Mouse (Mus musculus) intestine, embryonic 15.5 days (tissue): ENCODE data around the gene Evi2. TPM values are rescaled to one million over a fixed set of nuclear protein-coding genes. Genes with fewer than 3 reads are reported as not detected.

Experiments
- ATAC-seq: fragments of 200-750 bp; cut with Nextera tagmentation; 2 replicates; pipeline ENCODE4 v1.8.0; 2017; ENCODE audit warnings: moderate TSS enrichment, moderate library complexity
- H3K27ac ChIP-seq: fragments of 300-500 bp; sonication (generic); 2 replicates; pipeline ENCODE4 v1.5.1; 2015; ENCODE audit warnings: mild to moderate bottlenecking, inconsistent platforms
- H3K27me3 ChIP-seq: fragments of 300-500 bp; sonication (generic); replicated peaks from 2 replicates; pipeline ENCODE4 v1.6.1; 2015; ENCODE audit warnings: inconsistent platforms
- H3K36me3 ChIP-seq: fragments of 300-500 bp; sonication (generic); 2 replicates; pipeline ENCODE4 v1.6.1; 2015; ENCODE audit warnings: inconsistent platforms
- H3K4me1 ChIP-seq: fragments of 300-500 bp; sonication (generic); replicated peaks from 2 replicates; pipeline ENCODE4 v1.6.1; 2015; ENCODE audit warnings: inconsistent platforms
- H3K4me2 ChIP-seq: fragments of 300-500 bp; sonication (generic); replicated peaks from 2 replicates; pipeline ENCODE4 v1.6.1; 2015; ENCODE audit warnings: mild to moderate bottlenecking, inconsistent platforms
- H3K4me3 ChIP-seq: fragments of 300-500 bp; sonication (generic); replicated peaks from 2 replicates; pipeline ENCODE4 v1.5.1; 2015; ENCODE audit warnings: inconsistent platforms
- H3K9ac ChIP-seq: fragments of 300-500 bp; sonication (generic); 2 replicates; pipeline ENCODE4 v1.6.1; 2015; ENCODE audit warnings: inconsistent platforms
- H3K9me3 ChIP-seq: fragments of 300-500 bp; sonication (generic); 2 replicates; pipeline ENCODE4 v1.6.1; 2016; ENCODE audit warnings: inconsistent platforms
- WGBS: fragments of 180-500 bp; shearing (Covaris S2); methylation state at CpG from one replicate; pipeline ENCODE4 v1.1.7; 2015; 5-methylcytosine and 5-hydroxymethylcytosine counted together
- polyA plus RNA-seq: library from polyadenylated mRNA; unstranded; fragments of >200 nt; fragmentation: Nextera tagmentation; extraction: Ambion mirVana; gene quantifications from 2 replicates; pipeline ENCODE4 v1.2.1, GENCODE M21; 2015

Gene Evi2
- 0.40 and 0.51 TPM in 2 replicates for polyA plus RNA-seq

DNA sequence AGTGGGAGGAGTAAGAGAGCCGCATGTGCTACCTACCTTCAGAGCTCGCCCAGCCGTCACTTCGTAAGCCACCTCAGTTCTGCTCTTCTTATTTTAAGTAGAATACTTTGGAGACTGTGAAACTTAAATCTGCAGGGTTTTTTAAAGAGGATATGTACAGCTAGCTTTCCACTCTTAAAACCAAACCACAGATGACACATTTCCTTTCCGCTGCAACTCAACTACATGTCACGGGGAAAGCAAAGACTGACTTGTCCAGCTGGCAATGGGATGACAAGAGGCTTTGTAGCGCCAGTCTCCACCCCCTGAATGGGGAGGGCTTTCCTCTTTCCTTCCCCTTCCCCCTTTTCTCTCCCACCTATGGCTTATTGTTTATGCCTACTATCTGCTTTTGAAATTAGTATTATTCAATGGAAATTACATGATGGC is at the start of gene Evi2, which contains the start of gene Evi2a:
Gene Evi2 (minus strand): TSS at position 257 of the 429 bp plus-strand sequence.
Gene Evi2a (minus strand): TSS at position 277 of the 429 bp plus-strand sequence.
- ATAC-seq = no peak

DNA sequence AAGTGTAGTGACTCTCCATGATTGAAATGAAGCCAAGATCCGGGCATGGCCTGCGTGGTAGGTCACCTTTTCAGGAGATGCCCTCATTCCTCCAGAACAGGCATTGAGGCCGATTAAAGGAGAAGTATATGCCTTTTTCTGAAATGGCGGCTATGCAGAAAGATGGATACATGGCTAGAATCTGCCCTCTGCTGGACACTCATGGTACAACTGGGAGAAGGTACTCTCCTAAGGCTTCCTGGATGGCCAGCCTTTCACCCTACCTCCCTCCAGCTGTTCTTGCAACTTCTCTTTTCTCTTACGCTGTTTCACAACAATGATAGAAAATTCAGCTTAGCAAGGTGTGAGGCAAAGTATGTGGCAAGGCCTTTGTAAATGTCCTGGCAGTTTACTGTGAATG is 47.4 kb upstream of the Evi2 start:
- Histone ChIP-seq H3K4me2 (no peak overlapping the region), H3K4me3 (no peak overlapping the region), H3K27me3 (no peaks in the 10 kb centered on the region), H3K9ac (no peak overlapping the region), H3K9me3 (no peaks in the 10 kb centered on the region), H3K27ac (no peak overlapping the region), H3K4me1 (no peaks in the 10 kb centered on the region), H3K36me3 (peaks cover 4% of the 10 kb centered on the region)
- ATAC-seq = peak; percentile 55; the same call in 1 of the 2 replicates
- 62% methylated on average over 5 of the region's 5 CpGs for WGBS

More for the DNA sequence above, at the start of gene Evi2, which contains the start of gene Evi2a:
- Histone ChIP-seq H3K4me3 (no peak within 1 kb of the TSS), H3K9me3 (no peaks in the 10 kb centered on the region), H3K4me1 (0 out of 2 replicates have a peak, but pooled peaks cover 4% of the 10 kb centered on the region), H3K36me3 (no peaks in the 10 kb centered on the region), H3K4me2 (no peak within 1 kb of the TSS), H3K9ac (no peak within 1 kb of the TSS), H3K27ac (no peak within 1 kb of the TSS), H3K27me3 (no peaks in the 10 kb centered on the region)
- WGBS = 88% methylated on average over 7 of the region's 7 CpGs

GRCm38 (mm10) chr11:79575383-79576073 is 45.1 kb upstream of the Evi2 start:
- no peak for ATAC-seq
- H3K9me3 ChIP-seq = no peaks in the 10 kb centered on the region
- no peaks in the 10 kb centered on the region for H3K4me1 ChIP-seq
- H3K27ac ChIP-seq = no peak overlapping the region
- peaks cover 4% of the 10 kb centered on the region for H3K36me3 ChIP-seq
- 89% methylated on average over 14 of the region's 14 CpGs for WGBS
- no peak overlapping the region for H3K4me3 ChIP-seq
- no peak overlapping the region for H3K4me2 ChIP-seq
- H3K9ac ChIP-seq = no peak overlapping the region
- H3K27me3 ChIP-seq = no peaks in the 10 kb centered on the region

DNA sequence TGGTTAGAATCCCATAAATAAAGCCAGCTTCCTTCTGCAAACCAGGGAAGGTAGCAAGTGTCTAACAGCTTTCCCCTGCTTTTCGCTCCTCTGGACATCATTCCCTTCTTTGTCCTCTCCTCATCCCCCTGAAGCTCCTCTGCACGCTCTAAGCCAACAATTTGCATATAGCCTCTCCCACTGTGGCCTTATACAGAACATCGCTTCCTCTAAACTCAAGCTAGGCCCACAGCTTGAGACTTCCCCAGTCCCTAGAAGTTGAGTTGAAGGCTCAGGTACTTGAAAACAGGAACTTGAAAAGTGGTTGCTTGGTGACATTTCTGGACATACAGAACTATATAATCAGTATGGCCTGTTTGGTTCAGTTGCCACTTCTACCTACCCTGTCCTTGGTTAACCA is 43.4 kb upstream of the Evi2 start:
- Histone ChIP-seq H3K27ac (no peak overlapping the region), H3K27me3 (no peaks in the 10 kb centered on the region), H3K9ac (no peak overlapping the region), H3K4me2 (no peak overlapping the region), H3K9me3 (no peaks in the 10 kb centered on the region), H3K4me1 (no peaks in the 10 kb centered on the region), H3K4me3 (no peak overlapping the region), H3K36me3 (peaks cover 8% of the 10 kb centered on the region)
- no peak for ATAC-seq
- 89% methylated on average over 3 of the region's 3 CpGs for WGBS

GRCm38 (mm10) chr11:79570319-79570718 is 39.9 kb upstream of the Evi2 start:
- Histone ChIP-seq H3K4me2 (no peak overlapping the region), H3K9me3 (no peaks in the 10 kb centered on the region), H3K27ac (no peak overlapping the region), H3K36me3 (0 out of 2 replicates have a peak, but pooled peaks cover 8% of the 10 kb centered on the region), H3K4me3 (no peak overlapping the region), H3K4me1 (no peaks in the 10 kb centered on the region), H3K9ac (no peak overlapping the region), H3K27me3 (no peaks in the 10 kb centered on the region)
- no peak for ATAC-seq
- 94% methylated on average over 2 of the region's 2 CpGs for WGBS

DNA sequence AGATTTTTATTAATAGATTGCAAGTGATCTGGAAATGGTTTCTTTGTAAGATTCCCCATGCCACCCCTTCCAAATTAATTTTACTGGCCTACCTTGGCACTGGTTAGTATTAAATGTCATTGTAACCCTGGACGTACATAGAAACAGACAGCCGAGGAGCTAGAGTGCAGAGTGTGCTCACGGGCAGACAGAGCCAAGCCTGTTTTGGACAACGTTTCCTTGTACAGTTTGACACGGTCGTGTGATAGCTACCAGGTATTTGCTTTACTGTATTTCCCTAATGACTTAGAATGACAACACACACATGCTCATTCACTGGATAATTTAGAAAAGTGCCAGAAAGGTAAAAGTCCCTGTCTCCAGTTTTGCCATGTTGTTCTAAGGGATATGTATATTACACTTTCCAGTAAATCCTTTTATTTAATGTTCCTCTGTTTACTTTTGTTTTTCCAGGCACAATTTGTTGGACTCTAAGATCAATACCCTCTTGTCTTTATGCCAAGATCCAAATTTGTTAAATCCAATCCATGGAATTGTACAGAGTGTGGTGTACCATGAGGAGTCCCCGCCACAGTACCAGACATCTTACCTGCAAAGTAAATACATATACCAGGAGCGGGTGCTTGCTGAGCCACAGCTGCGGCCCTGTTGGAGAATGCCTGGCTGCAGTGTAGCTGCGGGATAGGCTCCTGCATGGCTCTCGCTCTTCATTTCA is 38.0 kb upstream of the Evi2 start:
- ATAC-seq = no peak
- Histone ChIP-seq H3K36me3 (0 out of 2 replicates have a peak, but pooled peaks cover 8% of the 10 kb centered on the region), H3K27ac (no peak overlapping the region), H3K27me3 (no peaks in the 10 kb centered on the region), H3K4me3 (no peak overlapping the region), H3K4me1 (no peaks in the 10 kb centered on the region), H3K4me2 (no peak overlapping the region), H3K9me3 (no peaks in the 10 kb centered on the region), H3K9ac (no peak overlapping the region)
- WGBS = 72% methylated on average over 11 of the region's 11 CpGs

DNA sequence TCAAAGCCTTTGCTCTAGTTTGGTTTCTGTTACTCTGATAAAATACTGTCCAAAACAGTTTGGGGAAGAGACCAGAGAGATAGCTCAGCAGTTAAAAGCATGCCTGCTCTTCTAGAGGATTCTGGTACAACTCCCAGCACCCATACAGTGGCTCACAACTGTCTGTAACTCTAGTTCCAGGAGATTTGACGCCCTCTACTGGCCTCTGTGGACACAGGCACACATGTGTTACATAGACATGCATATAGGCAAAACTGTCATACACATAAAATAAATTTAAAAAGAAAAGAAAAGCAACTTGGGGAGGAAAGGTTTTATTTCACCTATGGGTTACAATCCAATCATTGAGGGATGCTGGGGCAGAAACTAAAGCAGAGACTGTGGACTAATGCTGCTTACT is 36.6 kb upstream of the Evi2 start:
- Histone ChIP-seq H3K36me3 (0 out of 2 replicates have a peak, but pooled peaks cover 11% of the 10 kb centered on the region), H3K27me3 (no peaks in the 10 kb centered on the region), H3K9ac (no peak overlapping the region), H3K27ac (no peak overlapping the region), H3K4me3 (no peak overlapping the region), H3K9me3 (no peaks in the 10 kb centered on the region), H3K4me1 (no peaks in the 10 kb centered on the region), H3K4me2 (no peak overlapping the region)
- ATAC-seq = no peak
- WGBS = 51% methylated on average over 1 of the region's 1 CpGs

DNA sequence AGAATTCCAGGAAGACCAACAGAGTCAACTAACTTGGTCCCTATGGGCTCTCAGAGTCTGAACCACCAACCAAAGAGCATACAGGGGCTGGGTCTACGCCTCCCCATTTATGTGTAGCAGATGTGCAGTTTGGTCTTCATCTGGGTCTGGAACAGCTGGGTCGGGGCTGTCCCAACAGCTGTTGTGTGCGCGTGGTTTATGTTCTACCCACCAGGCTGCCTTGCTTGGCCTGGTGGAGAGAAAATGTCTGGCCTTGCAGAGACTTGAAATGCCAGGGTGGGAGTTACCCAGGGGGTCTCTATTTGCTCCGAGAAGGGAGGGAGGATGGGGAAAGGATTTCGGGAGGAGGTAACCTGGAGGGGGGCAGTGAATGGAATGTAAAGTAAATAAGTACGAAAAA is 33.1 kb upstream of the Evi2 start:
- Histone ChIP-seq H3K27me3 (no peaks in the 10 kb centered on the region), H3K36me3 (peaks cover 16% of the 10 kb centered on the region; the same call in 1 of the 2 replicates)

GRCm38 (mm10) chr11:79560536-79560935 is 30.1 kb upstream of the Evi2 start:
- H3K27ac ChIP-seq = no peak overlapping the region
- no peak for ATAC-seq
- H3K9me3 ChIP-seq = no peaks in the 10 kb centered on the region
- H3K27me3 ChIP-seq = no peaks in the 10 kb centered on the region
- 87% methylated on average over 4 of the region's 4 CpGs for WGBS
- H3K9ac ChIP-seq = no peak overlapping the region
- no peak overlapping the region for H3K4me2 ChIP-seq
- no peak overlapping the region for H3K4me3 ChIP-seq
- peaks cover 15% of the 10 kb centered on the region; the same call in 1 of the 2 replicates for H3K36me3 ChIP-seq
- H3K4me1 ChIP-seq = no peaks in the 10 kb centered on the region

More for the DNA sequence above, 33.1 kb upstream of the Evi2 start:
- H3K4me2 ChIP-seq = no peak overlapping the region
- ATAC-seq = no peak
- H3K4me1 ChIP-seq = no peaks in the 10 kb centered on the region
- H3K4me3 ChIP-seq = no peak overlapping the region
- H3K9me3 ChIP-seq = no peaks in the 10 kb centered on the region
- no peak overlapping the region for H3K27ac ChIP-seq
- H3K9ac ChIP-seq = no peak overlapping the region
- WGBS = 90% methylated on average over 7 of the region's 7 CpGs

GRCm38 (mm10) chr11:79552622-79553021 is 22.2 kb upstream of the Evi2 start:
- 71% methylated on average over 1 of the region's 1 CpGs for WGBS
- H3K27ac ChIP-seq = no peak overlapping the region
- H3K36me3 ChIP-seq = peaks cover 15% of the 10 kb centered on the region
- H3K4me2 ChIP-seq = no peak overlapping the region
- no peak overlapping the region for H3K4me3 ChIP-seq
- no peak for ATAC-seq
- no peaks in the 10 kb centered on the region for H3K9me3 ChIP-seq
- H3K9ac ChIP-seq = no peak overlapping the region
- H3K27me3 ChIP-seq = no peaks in the 10 kb centered on the region
- no peaks in the 10 kb centered on the region for H3K4me1 ChIP-seq

DNA sequence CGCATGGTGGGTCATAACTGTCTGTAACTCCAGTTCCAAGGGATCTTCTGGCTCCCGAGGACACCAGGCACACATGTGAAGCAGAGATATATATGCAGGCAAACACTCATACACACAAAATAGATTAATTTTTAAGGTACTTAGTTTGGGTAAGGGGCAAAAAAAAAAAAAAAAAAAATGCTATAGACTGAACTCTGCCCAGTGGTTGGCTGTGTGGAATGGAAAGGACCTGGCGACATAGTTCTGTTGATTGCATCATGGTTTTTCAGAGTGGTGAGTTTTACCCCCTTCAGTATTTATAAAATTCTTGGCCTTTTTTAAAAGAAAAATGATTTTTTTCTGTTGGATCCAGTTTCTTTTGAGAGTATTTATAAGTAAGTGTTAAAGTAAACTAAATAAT is 5.9 kb upstream of the Evi2 start:
- H3K9ac ChIP-seq = no peak overlapping the region
- H3K4me1 ChIP-seq = 0 out of 2 replicates have a peak, but pooled peaks cover 4% of the 10 kb centered on the region
- H3K27ac ChIP-seq = no peak overlapping the region
- no peak for ATAC-seq
- H3K9me3 ChIP-seq = no peaks in the 10 kb centered on the region
- H3K27me3 ChIP-seq = no peaks in the 10 kb centered on the region
- H3K4me2 ChIP-seq = no peak overlapping the region
- H3K36me3 ChIP-seq = peaks cover 3% of the 10 kb centered on the region; the same call in 1 of the 2 replicates
- H3K4me3 ChIP-seq = no peak overlapping the region
- 94% methylated on average over 3 of the region's 3 CpGs for WGBS

DNA sequence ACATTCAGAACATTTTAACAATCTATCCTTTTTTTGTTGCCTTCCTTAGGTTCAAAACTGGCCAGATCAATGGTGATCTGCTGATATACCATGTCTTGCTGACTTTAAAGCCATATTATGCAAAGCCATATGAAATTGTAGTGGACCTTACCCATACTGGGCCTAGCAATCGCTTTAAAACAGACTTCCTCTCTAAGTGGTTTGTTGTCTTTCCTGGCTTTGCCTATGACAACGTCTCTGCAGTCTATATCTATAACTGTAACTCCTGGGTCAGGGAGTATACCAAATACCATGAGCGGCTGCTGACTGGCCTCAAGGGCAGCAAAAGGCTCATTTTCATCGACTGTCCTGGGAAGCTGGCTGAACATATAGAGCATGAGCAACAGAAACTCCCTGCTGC is 5.2 kb upstream of the Evi2 start:
- H3K9me3 ChIP-seq = no peaks in the 10 kb centered on the region
- H3K27me3 ChIP-seq = no peaks in the 10 kb centered on the region
- H3K9ac ChIP-seq = no peak overlapping the region
- ATAC-seq = no peak
- peaks cover 3% of the 10 kb centered on the region; the same call in 1 of the 2 replicates for H3K36me3 ChIP-seq
- no peak overlapping the region for H3K4me2 ChIP-seq
- 85% methylated on average over 4 of the region's 4 CpGs for WGBS
- H3K27ac ChIP-seq = no peak overlapping the region
- 0 out of 2 replicates have a peak, but pooled peaks cover 4% of the 10 kb centered on the region for H3K4me1 ChIP-seq
- no peak overlapping the region for H3K4me3 ChIP-seq
